Mouse (Mus musculus) heart, adult 2 months (tissue): ENCODE data around the gene D930048N14Rik. TPM values are rescaled to one million over a fixed set of nuclear protein-coding genes. Genes with fewer than 3 reads are reported as not detected.

ENCODE experiments used
- DNase-seq, 2 experiments: peaks; one replicate each; pipeline ENCODE4 v3.0.0; 2021
- H3K27ac ChIP-seq: fragments of 200-600 bp; 2 replicates; pipeline ENCODE4 v1.8.1; 2022
- H3K27me3 ChIP-seq: fragments of 200-500 bp; 2 replicates; pipeline ENCODE4 v1.6.1; 2012; ENCODE audit warnings: mild to moderate bottlenecking, low read length, inconsistent platforms, mixed read lengths; ENCODE audit not compliant: control insufficient read depth, insufficient read depth
- H3K36me3 ChIP-seq: fragments of 200-500 bp; 2 replicates; pipeline ENCODE4 v1.6.1; 2012; ENCODE audit warnings: low read length, inconsistent platforms; ENCODE audit not compliant: control insufficient read depth, insufficient read depth
- H3K4me1 ChIP-seq: fragments of 200-500 bp; 2 replicates; pipeline ENCODE4 v1.6.1; 2011; ENCODE audit warnings: low read length; ENCODE audit not compliant: control insufficient read depth, insufficient read depth
- H3K4me3 ChIP-seq: fragments of 200-600 bp; 2 replicates; pipeline ENCODE4 v1.8.1; 2022
- H3K79me2 ChIP-seq: fragments of 200-500 bp; replicated peaks from 2 replicates; pipeline ENCODE4 v1.6.1; 2012; ENCODE audit warnings: mild to moderate bottlenecking, inconsistent platforms, low read length, moderate library complexity, mixed read lengths; ENCODE audit not compliant: control insufficient read depth, insufficient read depth
- H3K9ac ChIP-seq: fragments of 200-500 bp; 2 replicates; pipeline ENCODE4 v1.6.1; 2012; ENCODE audit warnings: low read depth, mild to moderate bottlenecking, control low read depth, inconsistent platforms, low read length, mixed read lengths
- CTCF ChIP-seq: fragments of 200-600 bp; IDR thresholded peaks from 2 replicates; pipeline ENCODE4 v1.8.1; 2022; ENCODE audit warnings: antibody characterized with exemption, mild to moderate bottlenecking, moderate library complexity
- EP300 ChIP-seq: fragments of 200-500 bp; IDR thresholded peaks from 2 replicates; pipeline ENCODE4 v1.6.1; 2011; ENCODE audit warnings: low read depth, low read length, control low read depth; ENCODE audit not compliant: insufficient read depth
- POLR2A ChIP-seq: fragments of 200-500 bp; IDR thresholded peaks from 2 replicates; pipeline ENCODE4 v1.6.1; 2011; ENCODE audit warnings: mild to moderate bottlenecking, low read depth, low read length, control low read depth; ENCODE audit not compliant: insufficient read depth
- WGBS: fragments of 180-500 bp; shearing (Covaris S2); methylation state at CpG from one replicate; pipeline ENCODE4 v1.1.7; 2018; 5-methylcytosine and 5-hydroxymethylcytosine counted together
- intact Hi-C: fragments of 180-260 bp; cut with DNase I; formaldehyde crosslinking; loops from one replicate; pipeline ENCODE4 v1.15.1; 2025
- long read RNA-seq: library from polyadenylated mRNA; stranded (forward); transcript quantifications from one replicate; pipeline ENCODE4 v2.0.0, GENCODE M21; 2021
- polyA plus RNA-seq: library from polyadenylated mRNA; depleted of rRNA; stranded (reverse); fragments of >200 nt; gene quantifications from 2 replicates; pipeline ENCODE4 v1.2.3, GENCODE M21; 2012; rRNA removed
- total RNA-seq, 2 experiments: library from RNA; stranded (reverse); gene quantifications; 2 replicates each; pipeline ENCODE4 v1.2.3; 2021

The D930048N14Rik gene
- under 1 TPM; 0.60 to 0.68 TPM for total RNA-seq
- polyA plus RNA-seq, result 3.7 and 5.0 TPM in 2 replicates
- long read RNA-seq, partial matches to known transcripts, result 0 of 1 reads
- long read RNA-seq, other reads (novel, unspliced or antisense), result 1 of 1 reads

GRCm38 (mm10) chr11:51650691-51651515, at the start of gene D930048N14Rik, which contains the start of gene N4bp3:
Gene D930048N14Rik, plus strand, starts transcription at chr11:51650954.
Gene N4bp3, minus strand, starts transcription at chr11:51650842.
- H3K4me3 ChIP-seq, result peak within 1 kb of the TSS; percentile 76
- peak within 1 kb of the TSS; percentile 86 for H3K27ac ChIP-seq
- peak within 1 kb of the TSS; percentile 87 for H3K9ac ChIP-seq
- H3K36me3 ChIP-seq, result no peaks in the 10 kb centered on the region
- DNase-seq, result peak; percentile 89
- intact Hi-C loops, result no loop called here
- peaks cover 5% of the 10 kb centered on the region for H3K4me1 ChIP-seq
- TF ChIP-seq CTCF, result peak; percentile 34
- peak; percentile 68 for TF ChIP-seq POLR2A
- no peak for TF ChIP-seq EP300
- H3K79me2 ChIP-seq, result no peaks in the 10 kb centered on the region
- H3K27me3 ChIP-seq, result no peaks in the 10 kb centered on the region
- WGBS, result 2% methylated on average over 67 of the region's 70 CpGs

- Histone ChIP-seq H3K9ac (no peak overlapping the region), H3K27ac (no peak overlapping the region), H3K4me1 (no peaks in the 10 kb centered on the region; the same call in 1 of the 2 replicates), H3K4me3 (no peak overlapping the region), H3K79me2 (peaks cover 3% of the 10 kb centered on the region; the same call in 1 of the 2 replicates), H3K27me3 (no peaks in the 10 kb centered on the region), H3K36me3 (peaks cover 28% of the 10 kb centered on the region)
- no peak for DNase-seq
- TF ChIP-seq CTCF (no peak), EP300 (no peak), POLR2A (no peak)
- intact Hi-C loops, result loop anchor here (10.0 kb wide), 1 partner anchor 403 kb away; the partner anchor contains the start of genes Cdkl3 and Ube2b
- 81% methylated on average over 3 of the region's 3 CpGs for WGBS
These were observed 48.5 kb upstream of the D930048N14Rik start for GRCm38 (mm10) chr11:51602253-51602652.

GRCm38 (mm10) chr11:51605602-51606446, 44.9 kb upstream of the D930048N14Rik start:
- peak; percentile 54; the same call in 1 of the 2 replicates for TF ChIP-seq POLR2A
- TF ChIP-seq EP300, result peak; percentile 76; the same call in 1 of the 2 replicates
- no peak for TF ChIP-seq CTCF
- under 1% methylated on average over 80 of the region's 81 CpGs for WGBS
- H3K27ac ChIP-seq, result peak overlapping the region; percentile 89
- peaks cover 3% of the 10 kb centered on the region; the same call in 1 of the 2 replicates for H3K79me2 ChIP-seq
- peaks cover 20% of the 10 kb centered on the region for H3K36me3 ChIP-seq
- no peaks in the 10 kb centered on the region for H3K27me3 ChIP-seq
- H3K9ac ChIP-seq, result peak overlapping the region; percentile 89
- peak overlapping the region; percentile 88 for H3K4me3 ChIP-seq
- H3K4me1 ChIP-seq, result no peaks in the 10 kb centered on the region; the same call in 1 of the 2 replicates
- intact Hi-C loops, result loop anchor here (2.0 to 10.0 kb wide), 2 partner anchors 21 to 399 kb away; partner anchors contain the start of genes Cdkl3, Phykpl and Ube2b
- DNase-seq, result peak; percentile 91 to 94

- WGBS, result under 1% methylated on average over 91 of the region's 91 CpGs
- intact Hi-C loops, result loop anchor here (2.0 to 10.0 kb wide), 2 partner anchors 22 to 398 kb away; partner anchors contain the start of genes Cdkl3, Phykpl and Ube2b
- peak; percentile 96 to 98 for DNase-seq
- TF ChIP-seq POLR2A, result peak; percentile 100
- 0 out of 2 replicates have a peak, but pooled peaks have one; percentile 38 for TF ChIP-seq EP300
- no peak for TF ChIP-seq CTCF
- no peaks in the 10 kb centered on the region for H3K27me3 ChIP-seq
- no peaks in the 10 kb centered on the region; the same call in 1 of the 2 replicates for H3K4me1 ChIP-seq
- H3K79me2 ChIP-seq, result peaks cover 2% of the 10 kb centered on the region; the same call in 1 of the 2 replicates
- H3K4me3 ChIP-seq, result peak within 1 kb of the TSS; percentile 88
- H3K36me3 ChIP-seq, result peaks cover 20% of the 10 kb centered on the region
- H3K27ac ChIP-seq, result peak within 1 kb of the TSS; percentile 89
- H3K9ac ChIP-seq, result peak within 1 kb of the TSS; percentile 89
These were observed 44.2 kb upstream of the D930048N14Rik start, which contains the start of gene Hnrnpab for GRCm38 (mm10) chr11:51606447-51607095. Gene Hnrnpab, minus strand, starts transcription at chr11:51606847.
